Mouse (Mus musculus) MEL (cell line): ENCODE data around the gene Gon7. TPM values are rescaled to one million over a fixed set of nuclear protein-coding genes. Genes with fewer than 3 reads are reported as not detected.

Experiments used
- DNase-seq: peaks from one replicate; pipeline ENCODE4 v3.0.0; 2011; ENCODE audit warnings: low read depth, low spot score
- H3K27ac ChIP-seq: 2 replicates; pipeline ENCODE4 v1.5.1; 2012; ENCODE audit warnings: low read depth, mild to moderate bottlenecking, control low read depth, low read length, moderate library complexity; ENCODE audit not compliant: control insufficient read depth
- H3K27me3 ChIP-seq, 2 experiments: fragments of 150-350 bp in 1 of 2; sonication (generic) in 1 of 2; 2 replicates each; pipeline ENCODE4 v1.6.1; 2012; ENCODE audit warnings: low read length in 2 of 2, mild to moderate bottlenecking in 2 of 2, improper control_type of control experiment in 1 of 2, moderate library complexity in 1 of 2; ENCODE audit not compliant: insufficient read depth in 2 of 2, control insufficient read depth in 1 of 2
- H3K36me3 ChIP-seq, 2 experiments: 2 replicates each; pipeline ENCODE4 v1.6.1; 2012 to 2014; ENCODE audit warnings: low read length in 2 of 2, improper control_type of control experiment in 1 of 2, inconsistent platforms in 1 of 2, mild to moderate bottlenecking in 1 of 2; ENCODE audit not compliant: insufficient read depth in 2 of 2, control insufficient read depth in 1 of 2
- H3K4me1 ChIP-seq, 2 experiments: fragments of 150-350 bp in 1 of 2; sonication (generic) in 1 of 2; 2 replicates each; pipeline ENCODE4 v1.6.1; 2012; ENCODE audit warnings: low read length in 2 of 2, improper control_type of control experiment in 1 of 2, mild to moderate bottlenecking in 1 of 2; ENCODE audit not compliant: insufficient read depth in 2 of 2, control insufficient read depth in 1 of 2
- H3K4me3 ChIP-seq, 2 experiments: fragments of 150-350 bp in 1 of 2; sonication (generic) in 1 of 2; 2 replicates each; pipeline ENCODE4 v1.5.1; 2012; ENCODE audit warnings: low read depth in 2 of 2, low read length in 2 of 2, mild to moderate bottlenecking in 2 of 2, moderate library complexity in 2 of 2, control low read depth in 1 of 2, improper control_type of control experiment in 1 of 2; ENCODE audit not compliant: control insufficient read depth in 1 of 2, insufficient read depth in 1 of 2
- H3K79me2 ChIP-seq: 2 replicates; pipeline ENCODE4 v1.6.1; 2012; ENCODE audit warnings: mild to moderate bottlenecking, low read length, moderate library complexity; ENCODE audit not compliant: control insufficient read depth, poor library complexity, insufficient read depth
- H3K9ac ChIP-seq: 2 replicates; pipeline ENCODE4 v1.6.1; 2012; ENCODE audit warnings: low read depth, mild to moderate bottlenecking, control low read depth, low read length, moderate library complexity; ENCODE audit not compliant: control insufficient read depth, poor library complexity, severe bottlenecking
- H3K9me3 ChIP-seq: fragments of 150-350 bp; sonication (generic); replicated peaks from 2 replicates; pipeline ENCODE4 v1.6.1; 2012; ENCODE audit warnings: mild to moderate bottlenecking, low read length, improper control_type of control experiment, moderate library complexity; ENCODE audit not compliant: insufficient read depth
- CHD1 ChIP-seq: IDR thresholded peaks from 2 replicates; pipeline ENCODE4 v1.6.1; 2012; ENCODE audit warnings: low read depth, mild to moderate bottlenecking, inconsistent platforms, low read length, improper control_type of control experiment
- CHD2 ChIP-seq: IDR thresholded peaks from 2 replicates; pipeline ENCODE4 v1.6.1; 2011; ENCODE audit warnings: low read length, improper control_type of control experiment
- ELF1 ChIP-seq: IDR thresholded peaks from 2 replicates; pipeline ENCODE4 v1.6.1; 2014; ENCODE audit warnings: low read depth, mild to moderate bottlenecking, inconsistent platforms, low read length, improper control_type of control experiment, moderate library complexity
- EP300 ChIP-seq, 2 experiments: IDR thresholded peaks; 2 replicates each; pipeline ENCODE4 v1.6.1; 2011; ENCODE audit warnings: improper control_type of control experiment in 2 of 2, low read length in 2 of 2, low read depth in 1 of 2, mild to moderate bottlenecking in 1 of 2
- GABPA ChIP-seq: IDR thresholded peaks from 2 replicates; pipeline ENCODE4 v1.6.1; 2012; ENCODE audit warnings: low read depth, mild to moderate bottlenecking, inconsistent platforms, low read length, improper control_type of control experiment, moderate library complexity
- GATA1 ChIP-seq: IDR thresholded peaks from 2 replicates; pipeline ENCODE4 v1.6.1; 2011; ENCODE audit warnings: low read depth, low read length, improper control_type of control experiment
- JUND ChIP-seq: IDR thresholded peaks from 2 replicates; pipeline ENCODE4 v1.6.1; 2011; ENCODE audit warnings: low read depth, mild to moderate bottlenecking, improper control_type of control experiment, low read length
- KAT2A ChIP-seq: conservative IDR thresholded peaks from 2 replicates; pipeline ENCODE4 v1.6.1; 2012; ENCODE audit warnings: low read depth, low read length, improper control_type of control experiment, inconsistent platforms
- MAFK ChIP-seq: IDR thresholded peaks from 2 replicates; pipeline ENCODE4 v1.6.1; 2011; ENCODE audit warnings: low read depth, mild to moderate bottlenecking, low read length, improper control_type of control experiment, borderline replicate concordance
- MEF2A ChIP-seq: IDR thresholded peaks from 2 replicates; pipeline ENCODE4 v1.6.1; 2014; ENCODE audit warnings: low read depth, mild to moderate bottlenecking, inconsistent platforms, low read length, improper control_type of control experiment; ENCODE audit not compliant: poor library complexity, insufficient replicate concordance, severe bottlenecking; ENCODE audit errors: extremely low read depth
- MXI1 ChIP-seq: IDR thresholded peaks from 2 replicates; pipeline ENCODE4 v1.6.1; 2011; ENCODE audit warnings: mild to moderate bottlenecking, low read depth, low read length, improper control_type of control experiment
- POLR2A ChIP-seq, 2 experiments: IDR thresholded peaks; 2 replicates each; pipeline ENCODE4 v1.6.1; 2011 to 2012; ENCODE audit warnings: low read length in 2 of 2, mild to moderate bottlenecking in 2 of 2, control low read depth in 1 of 2, improper control_type of control experiment in 1 of 2, low read depth in 1 of 2, moderate library complexity in 1 of 2; ENCODE audit not compliant: control insufficient read depth in 1 of 2, insufficient read depth in 1 of 2, poor library complexity in 1 of 2
- TAL1 ChIP-seq: IDR thresholded peaks from 2 replicates; pipeline ENCODE4 v1.6.1; 2012; ENCODE audit warnings: mild to moderate bottlenecking, inconsistent platforms, low read length, moderate library complexity, mixed read lengths
- TCF12 ChIP-seq: IDR thresholded peaks from 2 replicates; pipeline ENCODE4 v1.6.1; 2014; ENCODE audit warnings: low read depth, mild to moderate bottlenecking, inconsistent platforms, low read length, improper control_type of control experiment, moderate library complexity
- USF1 ChIP-seq: IDR thresholded peaks from 2 replicates; pipeline ENCODE4 v1.6.1; 2014; ENCODE audit warnings: low read depth, mild to moderate bottlenecking, inconsistent platforms, low read length, improper control_type of control experiment, moderate library complexity
- USF2 ChIP-seq, 2 experiments: IDR thresholded peaks; 2 replicates each; pipeline ENCODE4 v1.6.1; 2011 to 2012; ENCODE audit warnings: improper control_type of control experiment in 2 of 2, low read length in 2 of 2, borderline replicate concordance in 1 of 2, inconsistent platforms in 1 of 2, low read depth in 1 of 2, mild to moderate bottlenecking in 1 of 2; ENCODE audit not compliant: insufficient read depth in 1 of 2
- ZKSCAN1 ChIP-seq: IDR thresholded peaks from 2 replicates; pipeline ENCODE4 v1.6.1; 2012; ENCODE audit warnings: low read depth, mild to moderate bottlenecking, inconsistent platforms, low read length, improper control_type of control experiment, moderate library complexity
- ZMIZ1 ChIP-seq: IDR thresholded peaks from 2 replicates; pipeline ENCODE4 v1.6.1; 2012; ENCODE audit warnings: low read depth, mild to moderate bottlenecking, inconsistent platforms, low read length, improper control_type of control experiment, moderate library complexity
- ZNF384 ChIP-seq: IDR thresholded peaks from 2 replicates; pipeline ENCODE4 v1.6.1; 2012; ENCODE audit warnings: low read depth, mild to moderate bottlenecking, inconsistent platforms, low read length, improper control_type of control experiment
- polyA plus RNA-seq, 2 experiments: library from polyadenylated mRNA; stranded (reverse) in 1 of 2; unstranded in 1 of 2; fragments of >175 nt in 1 of 2; fragments of >200 nt in 1 of 2; gene quantifications; 2 replicates each; pipeline versions ENCODE4 v1.2.1 to v1.2.4; 2012; ENCODE audit warnings: low replicate concordance in 2 of 2, low read depth in 1 of 2; ENCODE audit not compliant: insufficient read length in 2 of 2, insufficient read depth in 1 of 2, missing spikeins in 1 of 2
- total RNA-seq: library from RNA; depleted of rRNA; stranded (reverse); fragments of 300-350 nt; gene quantifications from 2 replicates; pipeline ENCODE4 v1.2.3, GENCODE M21; 2012

Gon7 gene
- total and polyA plus RNA-seq, 3 experiments, result 31.3 to 129 (median 33.0) TPM

DNA sequence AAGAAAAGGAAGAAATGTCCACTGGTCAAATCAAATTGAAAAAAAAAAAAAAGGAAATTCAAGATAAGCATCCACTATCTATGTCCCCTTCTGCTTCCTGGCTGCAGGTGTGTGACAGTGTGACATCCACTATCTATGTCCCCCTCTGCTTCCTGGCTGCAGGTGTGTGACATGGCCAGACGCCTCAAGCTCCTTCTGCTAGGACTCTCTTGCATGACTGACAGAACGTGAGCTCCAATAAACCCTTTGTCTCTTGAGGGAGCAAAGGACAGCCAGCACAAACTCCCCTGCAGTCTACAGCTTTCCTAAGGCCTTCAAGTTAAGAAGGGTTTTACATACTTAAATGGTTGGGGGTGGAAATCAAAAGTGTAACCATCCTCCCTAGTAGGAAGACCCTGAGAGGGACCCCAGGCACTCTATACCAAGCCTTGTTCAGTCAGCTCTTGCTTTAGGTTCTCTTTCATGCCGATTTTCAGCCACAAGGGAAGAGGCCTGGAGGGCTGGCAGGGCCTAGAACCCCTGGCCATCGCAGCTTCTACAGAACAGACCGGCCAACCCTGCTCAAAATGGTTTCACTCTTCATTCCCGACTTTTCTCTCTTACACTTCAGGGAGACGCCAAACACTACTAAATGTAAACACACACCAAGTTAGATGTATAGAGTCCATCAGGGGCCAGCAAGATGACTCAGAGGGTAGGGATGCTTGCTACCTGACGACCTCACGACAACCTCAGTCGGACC, 42.8 kb downstream of the Gon7 start:
- Histone ChIP-seq H3K4me1 (no peaks in the 10 kb centered on the region), H3K9me3 (no peaks in the 10 kb centered on the region), H3K27me3 (no peaks in the 10 kb centered on the region), H3K27ac (no peak overlapping the region), H3K9ac (no peak overlapping the region), H3K4me3 (no peak overlapping the region), H3K36me3 (no peaks in the 10 kb centered on the region; a peak in 1 of 4 replicates), H3K79me2 (no peaks in the 10 kb centered on the region)
- no peak for DNase-seq
- TF ChIP-seq USF2 (IDR thresholded peaks at IDR 0.05; ENCODE audit: borderline replicate concordance in 1 of 2, insufficient read depth in 1 of 2, low read depth in 1 of 2, low read length in 2 of 2), result no peak
- TF ChIP-seq ZNF384, result no peak
- no peak for TF ChIP-seq MXI1
- peak in 1 of 2 experiments; percentile 46; a peak in 1 of 4 replicates for TF ChIP-seq EP300 (IDR thresholded peaks at IDR 0.05; ENCODE audit: low read depth in 1 of 2, low read length in 2 of 2)
- TF ChIP-seq ZMIZ1, result no peak
- TF ChIP-seq MAFK, result no peak
- TF ChIP-seq ELF1, result no peak
- TF ChIP-seq TAL1, result peak; percentile 50
- no peak for TF ChIP-seq POLR2A (IDR thresholded peaks at IDR 0.05; ENCODE audit: control insufficient read depth in 1 of 2, insufficient read depth in 1 of 2, low read depth in 1 of 2, low read length in 2 of 2, poor library complexity in 1 of 2)
- no peak for TF ChIP-seq CHD1
- TF ChIP-seq TCF12, result peak; percentile 79
- TF ChIP-seq ZKSCAN1, result no peak

DNA sequence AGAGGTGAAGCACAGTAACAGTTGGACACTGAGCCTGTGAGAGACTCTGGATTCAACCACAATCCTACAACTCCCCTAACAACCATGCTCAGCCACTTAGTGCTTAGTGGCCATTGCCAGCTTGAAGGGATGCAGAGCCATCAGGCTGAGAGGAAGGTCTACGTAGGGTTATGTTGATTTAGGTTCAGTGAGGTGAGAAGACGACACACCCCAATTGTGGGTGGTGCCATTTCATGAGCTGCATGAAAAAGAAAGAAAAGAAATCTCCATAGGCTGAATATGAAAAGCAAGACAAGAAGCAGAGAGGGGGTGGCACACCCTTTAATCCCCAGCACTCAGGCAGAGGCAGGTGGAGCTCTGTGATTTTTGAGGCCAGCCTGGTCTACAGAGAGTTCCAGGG, 43.5 kb downstream of the Gon7 start:
- no peaks in the 10 kb centered on the region for H3K79me2 ChIP-seq
- H3K36me3 ChIP-seq, result no peaks in the 10 kb centered on the region; a peak in 1 of 4 replicates
- H3K4me3 ChIP-seq, result no peak overlapping the region
- TF ChIP-seq CHD2, result no peak
- no peak for TF ChIP-seq MEF2A
- no peak for TF ChIP-seq CHD1
- no peak for TF ChIP-seq GATA1
- no peak for TF ChIP-seq USF1
- no peak for TF ChIP-seq GABPA
- no peak for TF ChIP-seq JUND
- TF ChIP-seq KAT2A, result no peak
- no peak for DNase-seq
- no peaks in the 10 kb centered on the region for H3K9me3 ChIP-seq
- H3K27me3 ChIP-seq, result no peaks in the 10 kb centered on the region
- H3K27ac ChIP-seq, result no peak overlapping the region
- H3K9ac ChIP-seq, result no peak overlapping the region
- H3K4me1 ChIP-seq, result no peaks in the 10 kb centered on the region
